Mouse (Mus musculus): Measurements from ENCODE around the gene Cad.
A peak's percentile ranks its signal among the peaks of the same experiment; 100 is the strongest.

The Cad gene

GRCm38 (mm10) chr5:31110781-31111180 is 56.2 kb downstream of the Cad start:
- peak; percentile 59 for DNase-seq (ENCODE audit: low read depth, low spot score)

DNA sequence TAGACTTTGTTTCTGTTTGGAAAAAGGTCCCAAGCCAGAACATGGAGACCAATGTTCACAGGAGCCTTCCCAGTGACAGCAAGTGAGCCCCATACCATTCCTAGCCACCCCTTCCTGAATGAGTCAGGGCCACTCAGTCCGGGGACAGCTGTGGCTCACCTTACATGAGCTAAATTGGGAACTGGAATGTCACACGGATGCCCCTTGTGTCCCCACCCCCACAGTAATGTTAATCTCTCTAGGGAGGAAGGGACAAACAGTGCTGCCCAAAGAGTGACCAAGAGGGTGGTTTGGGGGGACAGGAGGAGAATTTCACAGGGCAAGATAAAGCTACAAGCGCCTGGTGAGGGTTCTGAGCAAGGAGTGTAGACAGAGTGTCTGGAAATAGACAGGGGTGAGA is 61.8 kb downstream of the Cad start, which contains the start of gene Trim54:
Gene Trim54, plus strand, starts transcription at position 359 of the 400 bp plus-strand sequence.
- DNase-seq (ENCODE audit: low read depth, low spot score), result no peak

- DNase-seq (ENCODE audit: low read depth, low spot score), result peak; percentile 61
Measured at GRCm38 (mm10) chr5:31116912-31117311, 62.3 kb downstream of the Cad start.

DNA sequence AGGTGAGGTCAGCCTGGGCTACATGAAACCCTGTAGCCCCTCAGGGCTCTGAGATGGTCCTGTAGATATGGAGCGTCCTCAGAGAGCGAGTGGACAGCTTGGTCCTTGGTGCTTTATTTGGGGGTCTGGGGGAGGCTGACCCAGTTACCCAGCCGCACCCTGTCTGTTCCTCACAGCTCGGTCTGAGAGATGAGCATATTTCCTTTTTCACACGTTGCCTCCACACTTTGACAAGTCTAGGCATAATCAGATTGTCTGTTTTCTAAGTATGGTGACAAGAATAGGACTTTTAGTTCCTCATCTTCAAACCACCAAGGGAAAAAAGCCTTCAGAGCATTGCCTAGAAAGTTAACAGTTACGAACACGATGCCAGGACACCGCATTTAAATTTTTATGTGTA is 66.5 kb downstream of the Cad start:
- DNase-seq (ENCODE audit: low read depth, low spot score), result no peak

DNA sequence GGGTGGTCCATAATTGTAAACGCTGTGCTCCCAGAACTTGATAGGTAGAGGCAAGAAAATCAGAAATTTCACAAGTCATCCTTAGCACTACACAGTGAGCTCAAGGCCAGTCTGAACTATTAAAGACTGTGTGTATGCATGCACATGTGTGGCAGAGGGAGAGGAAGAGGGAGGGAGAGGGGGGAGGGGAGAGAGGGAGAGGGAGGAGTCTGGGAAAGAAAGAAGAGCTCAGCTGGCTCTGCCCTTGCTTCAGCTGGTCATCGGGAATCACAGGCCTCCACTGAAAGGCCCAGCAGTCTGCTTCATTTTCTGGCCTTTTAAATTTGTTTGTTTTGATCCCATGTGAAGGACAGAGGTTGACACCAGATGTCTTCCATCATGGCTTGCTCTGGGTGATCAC is 68.9 kb downstream of the Cad start:
- DNase-seq (ENCODE audit: low read depth, low spot score), result no peak

DNA sequence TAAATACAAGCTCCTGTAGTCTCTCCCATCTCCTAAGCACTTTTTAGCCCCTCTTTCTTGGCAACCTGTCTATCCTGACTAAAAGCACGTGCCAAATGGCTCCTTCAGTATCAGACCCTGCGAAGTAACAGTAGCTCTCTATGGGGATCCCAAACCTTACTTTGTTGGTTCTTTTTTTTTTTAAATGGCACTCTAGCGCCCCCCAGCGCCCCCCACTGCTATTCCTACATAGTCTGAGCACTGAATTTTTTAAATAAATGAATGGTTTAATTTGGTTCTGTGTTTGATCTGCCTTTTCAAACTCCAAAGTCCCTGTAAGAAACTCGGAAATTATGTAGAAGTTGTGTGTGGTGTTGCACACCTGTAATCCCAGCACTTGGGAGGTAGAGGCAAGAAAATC is 71.5 kb downstream of the Cad start:
- DNase-seq (ENCODE audit: low read depth, low spot score), result peak; percentile 45

Data from R1 (cell line).